Mouse (Mus musculus) brain, embryonic 14.5 days (tissue): ENCODE data around the gene 9430015G10Rik. TPM values are rescaled to one million over a fixed set of nuclear protein-coding genes. Genes with fewer than 3 reads are reported as not detected.

Experiments
- DNase-seq: peaks from one replicate; pipeline ENCODE4 v3.0.0-alpha.2; 2011; ENCODE audit warnings: low read depth
- CTCF ChIP-seq: fragments of 200-500 bp; IDR thresholded peaks from 2 replicates; pipeline ENCODE4 v1.5.1; 2012; ENCODE audit warnings: inconsistent platforms, mild to moderate bottlenecking, moderate library complexity, borderline replicate concordance; ENCODE audit not compliant: insufficient read depth, insufficient read length; ENCODE audit errors: extremely low read depth
- POLR2A ChIP-seq: fragments of 200-500 bp; IDR thresholded peaks from 2 replicates; pipeline ENCODE4 v1.6.1; 2012; ENCODE audit warnings: mild to moderate bottlenecking, inconsistent platforms, borderline replicate concordance; ENCODE audit not compliant: poor library complexity, insufficient read depth, insufficient read length, severe bottlenecking; ENCODE audit errors: extremely low read depth
- polyA plus RNA-seq: library from polyadenylated mRNA; depleted of rRNA; stranded (reverse); fragments of >200 nt; gene quantifications from 2 replicates; pipeline ENCODE4 v1.2.3, GENCODE M21; 2012; rRNA removed

The 9430015G10Rik gene
- 68.0 and 85.5 TPM in 2 replicates for polyA plus RNA-seq

GRCm38 (mm10) chr4:156109570-156110331, at the start of gene 9430015G10Rik:
9430015G10Rik (plus strand) TSS chr4:156109982.
- TF ChIP-seq CTCF = no peak
- peak; percentile 65; the same call in 1 of the 2 replicates for TF ChIP-seq POLR2A
- peak; percentile 100 for DNase-seq

DNA sequence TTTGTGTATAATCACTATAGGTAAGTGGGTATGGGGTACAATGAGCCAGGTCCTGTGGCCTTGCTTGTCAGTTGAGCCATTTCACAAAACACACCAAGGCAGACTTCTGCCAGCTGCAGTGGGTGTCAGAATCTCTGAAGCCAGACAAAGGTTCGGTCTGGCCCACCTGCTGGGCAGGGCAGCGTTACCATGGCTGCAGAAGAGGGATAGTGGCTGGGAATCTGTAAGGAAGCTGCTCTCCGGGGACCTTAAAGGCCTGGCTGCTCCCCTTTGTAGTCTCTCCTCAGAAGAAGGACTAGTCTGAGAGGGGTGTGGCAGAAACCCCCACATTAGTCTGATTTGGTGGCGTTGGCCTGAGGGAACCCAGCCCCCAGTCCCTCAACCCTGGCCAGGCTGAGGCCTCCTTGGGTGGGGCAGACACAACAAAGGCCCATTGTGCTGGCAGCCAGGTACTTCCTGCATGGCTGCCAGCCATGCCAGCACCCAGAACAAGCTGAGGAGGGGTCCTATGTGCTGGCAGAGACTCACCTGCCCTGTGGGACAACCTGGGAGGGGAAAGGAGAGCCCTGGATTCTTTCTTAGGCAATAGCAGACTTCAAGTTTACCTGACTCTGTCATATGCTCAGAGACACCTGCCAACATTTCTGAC, 45.8 kb upstream of the 9430015G10Rik start:
- TF ChIP-seq CTCF = no peak
- TF ChIP-seq POLR2A = no peak
- peak; percentile 41 for DNase-seq

- TF ChIP-seq CTCF = no peak
- no peak for TF ChIP-seq POLR2A
- no peak for DNase-seq
Observed at GRCm38 (mm10) chr4:156064510-156064897, 45.3 kb upstream of the 9430015G10Rik start.

DNA sequence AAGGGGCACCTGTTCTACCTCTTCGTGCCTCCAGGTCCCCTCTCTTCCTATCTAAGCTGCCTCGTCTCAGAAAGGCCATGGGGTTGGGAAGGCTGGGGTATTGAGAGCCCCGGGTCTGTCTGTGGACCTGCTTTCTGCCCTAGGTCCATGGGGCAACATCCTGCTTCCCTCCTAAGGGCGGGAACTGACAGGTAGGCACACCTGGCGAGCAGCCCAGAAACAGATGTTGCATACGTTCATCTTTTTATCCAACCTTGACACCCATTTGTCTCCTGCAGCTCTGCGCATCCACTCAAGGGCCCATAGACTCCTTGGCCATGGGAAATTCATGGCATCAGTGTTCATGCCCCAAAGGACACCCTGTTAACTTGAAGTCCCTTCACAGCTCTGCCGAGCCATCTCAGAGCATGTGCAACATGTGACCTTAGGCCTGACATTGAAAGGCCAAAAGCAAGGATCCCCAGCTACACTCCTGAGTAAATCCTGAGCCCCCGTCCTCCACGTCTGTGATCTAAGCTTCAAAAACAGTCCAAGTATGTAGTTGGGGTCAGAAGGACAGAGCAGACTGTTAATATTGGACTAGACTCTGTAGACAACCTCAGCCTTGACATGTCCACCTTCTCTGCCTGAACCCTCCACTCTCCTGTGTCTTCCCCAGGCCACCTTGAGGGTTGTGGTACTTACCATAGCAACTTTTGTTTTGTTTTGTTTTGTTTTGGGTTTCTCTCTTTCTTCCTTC, 44.5 kb upstream of the 9430015G10Rik start:
- DNase-seq = no peak
- TF ChIP-seq CTCF = no peak
- no peak for TF ChIP-seq POLR2A

- TF ChIP-seq POLR2A = no peak
Observed at GRCm38 (mm10) chr4:156067256-156067949, 42.4 kb upstream of the 9430015G10Rik start.

GRCm38 (mm10) chr4:156069701-156070100, 40.1 kb upstream of the 9430015G10Rik start:
- TF ChIP-seq CTCF = no peak
- no peak for TF ChIP-seq POLR2A
- DNase-seq = no peak

More at GRCm38 (mm10) chr4:156067256-156067949, 42.4 kb upstream of the 9430015G10Rik start:
- DNase-seq = no peak

DNA sequence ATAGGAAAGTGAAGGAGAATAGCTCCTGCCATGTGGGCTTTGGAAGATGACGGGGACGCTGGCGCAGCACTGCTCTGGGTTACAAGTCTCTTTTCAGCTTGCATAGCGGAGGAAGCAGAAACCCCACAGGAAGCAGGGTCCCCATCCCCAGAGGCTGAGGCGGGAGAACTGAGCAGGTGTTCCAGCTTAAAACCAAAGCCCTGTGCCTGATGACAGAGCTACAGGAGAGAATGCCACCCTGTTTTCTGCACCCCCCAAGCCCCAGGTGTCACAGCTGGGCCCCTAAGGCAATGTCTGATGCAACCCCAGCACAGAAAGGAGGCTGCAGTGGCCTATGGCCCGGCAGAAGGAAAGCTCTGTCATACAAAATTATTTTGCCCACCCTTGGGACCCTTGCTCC, 39.5 kb upstream of the 9430015G10Rik start:
- DNase-seq = peak; percentile 12
- TF ChIP-seq CTCF (no peak), POLR2A (no peak)

GRCm38 (mm10) chr4:156070716-156071115, 39.1 kb upstream of the 9430015G10Rik start:
- TF ChIP-seq POLR2A = no peak
- no peak for TF ChIP-seq CTCF
- peak; percentile 59 for DNase-seq

DNA sequence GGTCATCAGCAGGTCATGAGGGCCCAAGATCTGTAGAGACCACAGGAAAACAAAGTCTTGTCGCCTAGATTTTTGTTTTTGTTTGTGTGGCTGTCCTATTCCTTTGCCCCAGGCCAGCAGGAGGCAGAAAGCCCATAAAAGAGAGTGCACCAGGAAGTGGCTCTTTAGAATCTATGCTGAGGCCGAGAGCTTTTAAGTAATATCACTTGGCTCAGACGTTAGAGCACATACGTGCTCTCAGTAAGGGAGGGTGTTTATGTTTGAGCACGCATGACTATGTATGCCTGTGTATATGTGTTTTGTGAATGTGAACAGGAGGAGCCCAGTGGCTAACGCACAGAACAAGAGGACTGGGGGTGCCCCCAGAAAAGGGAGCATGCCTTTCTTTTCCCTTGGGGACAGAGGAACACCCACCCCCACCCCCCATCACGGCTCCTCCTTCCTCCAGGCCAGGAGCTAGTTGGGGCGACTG, 32.8 kb upstream of the 9430015G10Rik start:
- DNase-seq = no peak
- TF ChIP-seq POLR2A (no peak), CTCF (no peak)

DNA sequence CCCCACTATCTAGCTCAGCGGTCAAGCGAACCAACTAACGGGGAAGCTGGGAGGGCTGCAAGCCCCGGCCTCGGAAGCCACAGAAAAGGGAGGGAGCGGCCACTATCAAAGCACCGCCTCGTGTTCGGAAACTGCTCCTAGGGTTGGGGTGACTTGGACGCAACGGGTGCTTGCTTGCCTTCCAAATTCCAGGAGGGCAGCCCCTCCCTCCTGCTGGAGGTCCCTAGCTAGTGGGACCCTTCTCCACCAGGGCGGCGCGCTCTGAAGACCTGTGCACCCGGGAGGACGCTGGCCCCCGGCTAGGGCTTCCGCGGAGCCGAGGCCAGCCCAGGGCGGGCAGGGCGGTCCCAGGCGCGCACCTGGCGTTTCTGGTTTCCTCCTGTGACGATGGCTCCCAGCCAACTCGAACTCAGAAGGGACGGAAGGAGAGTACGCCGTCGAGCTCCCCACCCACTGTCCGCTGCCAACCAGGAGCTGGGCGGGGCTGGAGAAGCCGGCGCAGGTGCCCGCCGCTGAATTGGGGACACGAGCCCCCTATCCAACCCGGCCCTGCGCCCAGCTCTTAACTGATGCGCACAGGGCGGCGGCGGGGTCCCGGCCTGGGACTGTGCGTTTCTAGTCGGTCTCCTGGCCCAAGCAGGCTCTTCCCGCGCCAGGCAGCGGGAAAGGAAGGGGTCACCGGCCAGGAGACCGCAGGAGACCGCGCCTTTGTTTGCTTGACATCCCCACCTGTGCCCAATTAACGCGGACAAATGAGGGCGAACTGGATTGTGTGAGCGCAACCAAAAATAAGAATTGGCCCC, 32.1 kb upstream of the 9430015G10Rik start:
- TF ChIP-seq POLR2A = no peak
- TF ChIP-seq CTCF = peak; percentile 5; the same call in 1 of the 2 replicates
- DNase-seq = no peak
